Comparison of ENCODE assay signal across 9 mouse cellular contexts in the genomic region with DNA sequence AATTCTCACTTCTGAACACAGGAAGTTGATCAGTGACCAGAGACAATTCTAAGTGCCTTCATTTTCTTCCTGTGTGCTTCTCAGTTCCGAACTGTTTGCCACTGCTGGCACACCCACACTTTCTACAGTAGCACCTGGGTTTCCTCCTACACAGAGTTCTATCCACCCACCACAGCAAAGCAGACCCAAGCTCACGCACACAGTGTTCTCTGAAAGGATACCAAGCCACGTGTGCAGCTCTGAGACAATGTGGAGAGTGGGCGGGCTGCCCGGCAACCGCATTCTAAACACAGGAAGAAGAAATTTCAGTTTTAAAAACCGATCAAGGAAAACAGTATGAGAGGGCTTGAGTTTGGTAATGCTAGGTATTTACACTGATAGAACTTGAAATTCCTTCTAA.
DNase-seq lines count a peak whose midpoint lies in the region; ATAC-seq and TF ChIP-seq lines count a peak whose summit lies in the region.
"Had no signal": no experiment of that assay in that cellular context is flagged by ENCODE, and none has a peak within 500 bp of the region (broad histone marks: within the 10 kb centered on the region; RNA-seq: fewer than 3 reads in every experiment).

No protein-coding gene starts in this region.

- no peaks in the 10 kb centered on the region for H3K36me3 ChIP-seq in heart, embryonic 12.5 days
- no peaks in the 10 kb centered on the region for H3K36me3 ChIP-seq in intestine, postnatal 0 days (ENCODE audit: control insufficient read depth, insufficient read depth)
- H3K36me3 ChIP-seq: heart, embryonic 13.5 days had no signal

- peak; percentile 4 to 7 for DNase-seq in heart, adult 9 months (ENCODE audit: low spot score in 2 of 2)
- DNase-seq in lung, postnatal 10 days: peak; percentile 34
- DNase-seq in thymus, postnatal 0 days (ENCODE audit: low spot score): peak; percentile 47
- DNase-seq in kidney, adult 9 months: no peak
- no peak for DNase-seq in kidney, postnatal 14 days

- no peak for ATAC-seq in heart, embryonic 12.5 days (ENCODE audit: insufficient number of reproducible peaks, low FRiP score)
- peak; percentile 29 to 49; a peak in 3 of 4 replicates for ATAC-seq in hematopoietic stem cell, adult 5-6 weeks (replicated peaks in 1 of 2; ENCODE audit: insufficient read depth in 1 of 2, low FRiP score in 2 of 2, low TSS enrichment in 1 of 2, low read depth in 1 of 2, poor library complexity in 2 of 2, severe bottlenecking in 2 of 2)
- no peak for ATAC-seq in intestine, postnatal 0 days

- no peak overlapping the region for H3K4me2 ChIP-seq in heart, embryonic 12.5 days
- H3K4me2 ChIP-seq in intestine, postnatal 0 days (replicated peaks; ENCODE audit: low read depth): no peak overlapping the region
- H3K4me2 ChIP-seq: heart, embryonic 13.5 days had no signal

- no peak overlapping the region for H3K27ac ChIP-seq in heart, embryonic 12.5 days (ENCODE audit: poor library complexity, severe bottlenecking)
- H3K27ac ChIP-seq in intestine, postnatal 0 days (ENCODE audit: low read depth, low read length): no peak overlapping the region
- H3K27ac ChIP-seq: heart, embryonic 13.5 days had no signal

- no peaks in the 10 kb centered on the region for H3K9me3 ChIP-seq in heart, embryonic 12.5 days (replicated peaks)
- no peaks in the 10 kb centered on the region for H3K9me3 ChIP-seq in intestine, postnatal 0 days (ENCODE audit: control insufficient read depth)
- H3K9me3 ChIP-seq: heart, embryonic 13.5 days had no signal

- no peak overlapping the region for H3K9ac ChIP-seq in heart, embryonic 12.5 days
- H3K9ac ChIP-seq in intestine, postnatal 0 days (ENCODE audit: low read depth, low read length): no peak overlapping the region
- H3K9ac ChIP-seq: heart, embryonic 13.5 days had no signal

- TF ChIP-seq CTCF in intestine, postnatal 0 days (IDR thresholded peaks at IDR 0.05; ENCODE audit: low read depth): no peak

- H3K27me3 ChIP-seq in heart, embryonic 12.5 days (replicated peaks): no peaks in the 10 kb centered on the region
- H3K27me3 ChIP-seq in intestine, postnatal 0 days (replicated peaks; ENCODE audit: control insufficient read depth, insufficient read depth, low read length): no peaks in the 10 kb centered on the region
- H3K27me3 ChIP-seq: heart, embryonic 13.5 days had no signal

- H3K4me3 ChIP-seq in heart, embryonic 12.5 days: no peak overlapping the region
- no peak overlapping the region for H3K4me3 ChIP-seq in intestine, postnatal 0 days (ENCODE audit: low read depth, low read length)
- H3K4me3 ChIP-seq: heart, embryonic 13.5 days had no signal

- WGBS in heart, embryonic 12.5 days: 80% methylated on average over 7 of the region's 7 CpGs
- 74% methylated on average over 7 of the region's 7 CpGs for WGBS in intestine, postnatal 0 days

- H3K4me1 ChIP-seq in heart, embryonic 12.5 days (replicated peaks): no peaks in the 10 kb centered on the region
- H3K4me1 ChIP-seq in intestine, postnatal 0 days (replicated peaks; ENCODE audit: control insufficient read depth, insufficient read depth, low read length): no peaks in the 10 kb centered on the region
- H3K4me1 ChIP-seq: heart, embryonic 13.5 days had no signal

Comparison
In these comparisons a context has a peak if more than half of its experiments do, and no peak if none do; other contexts are left out.
1. DNase-seq: peak in heart, adult 9 months (2 of 2), lung, postnatal 10 days (single experiment) and thymus, postnatal 0 days (single experiment); none in kidney, adult 9 months (single experiment) and kidney, postnatal 14 days (single experiment).
2. ATAC-seq: peak in hematopoietic stem cell, adult 5-6 weeks (2 of 2); none in heart, embryonic 12.5 days (single experiment) and intestine, postnatal 0 days (single experiment).